Mouse (Mus musculus) brain, embryonic 14.5 days (tissue): ENCODE data around the gene 1700034J05Rik. TPM values are rescaled to one million over a fixed set of nuclear protein-coding genes. Genes with fewer than 3 reads are reported as not detected.

Experiments used
- DNase-seq: peaks from one replicate; pipeline ENCODE4 v3.0.0-alpha.2; 2011; ENCODE audit warnings: low read depth
- CTCF ChIP-seq: fragments of 200-500 bp; IDR thresholded peaks from 2 replicates; pipeline ENCODE4 v1.5.1; 2012; ENCODE audit warnings: inconsistent platforms, mild to moderate bottlenecking, moderate library complexity, borderline replicate concordance; ENCODE audit not compliant: insufficient read depth, insufficient read length; ENCODE audit errors: extremely low read depth
- POLR2A ChIP-seq: fragments of 200-500 bp; IDR thresholded peaks from 2 replicates; pipeline ENCODE4 v1.6.1; 2012; ENCODE audit warnings: mild to moderate bottlenecking, inconsistent platforms, borderline replicate concordance; ENCODE audit not compliant: poor library complexity, insufficient read depth, insufficient read length, severe bottlenecking; ENCODE audit errors: extremely low read depth
- polyA plus RNA-seq: library from polyadenylated mRNA; depleted of rRNA; stranded (reverse); fragments of >200 nt; gene quantifications from 2 replicates; pipeline ENCODE4 v1.2.3, GENCODE M21; 2012; rRNA removed

Gene 1700034J05Rik
- polyA plus RNA-seq, 1 experiment: not detected

GRCm38 (mm10) chr6:146912835-146913488 is 41.3 kb downstream of the 1700034J05Rik start:
- DNase-seq: no peak
- TF ChIP-seq POLR2A (no peak), CTCF (no peak)

- no peak for DNase-seq
- no peak for TF ChIP-seq CTCF
- TF ChIP-seq POLR2A: no peak
These were observed 43.4 kb downstream of the 1700034J05Rik start for GRCm38 (mm10) chr6:146910801-146911200.

GRCm38 (mm10) chr6:146909725-146910489 is 44.3 kb downstream of the 1700034J05Rik start:
- DNase-seq: no peak
- no peak for TF ChIP-seq POLR2A
- TF ChIP-seq CTCF: no peak

GRCm38 (mm10) chr6:146908801-146909200 is 45.4 kb downstream of the 1700034J05Rik start:
- TF ChIP-seq CTCF (no peak), POLR2A (no peak)
- no peak for DNase-seq

- TF ChIP-seq CTCF (no peak), POLR2A (no peak)
- DNase-seq: no peak
These were observed 46.4 kb downstream of the 1700034J05Rik start for GRCm38 (mm10) chr6:146907795-146908190.

GRCm38 (mm10) chr6:146907061-146907794 is 47.0 kb downstream of the 1700034J05Rik start:
- TF ChIP-seq CTCF (no peak), POLR2A (no peak)
- no peak for DNase-seq

- TF ChIP-seq POLR2A (no peak), CTCF (no peak)
- no peak for DNase-seq
These were observed 48.0 kb downstream of the 1700034J05Rik start for GRCm38 (mm10) chr6:146906000-146906786.

GRCm38 (mm10) chr6:146904707-146905106 is 49.5 kb downstream of the 1700034J05Rik start:
- no peak for DNase-seq
- TF ChIP-seq POLR2A: no peak
- no peak for TF ChIP-seq CTCF

GRCm38 (mm10) chr6:146903632-146904031 is 50.6 kb downstream of the 1700034J05Rik start:
- no peak for TF ChIP-seq POLR2A
- TF ChIP-seq CTCF: no peak
- DNase-seq: no peak

GRCm38 (mm10) chr6:146901929-146902328 is 52.3 kb downstream of the 1700034J05Rik start:
- DNase-seq: no peak
- TF ChIP-seq CTCF (no peak), POLR2A (no peak)

Other genes starting within 250 kb of the 1700034J05Rik start
- 6.4 and 7.8 TPM in 2 replicates for gene Stk38l, start 229.4 kb downstream of the 1700034J05Rik start, polyA plus RNA-seq
- gene Arntl2, start 158.4 kb downstream of the 1700034J05Rik start, polyA plus RNA-seq: 4.6 and 5.8 TPM in 2 replicates
- not detected in 2 replicates for gene Smco2, start 104.3 kb downstream of the 1700034J05Rik start, polyA plus RNA-seq
- gene Ppfibp1, start 65.9 kb downstream of the 1700034J05Rik start, polyA plus RNA-seq: 10.1 and 15.1 TPM in 2 replicates
- gene Rep15, start 78.2 kb upstream of the 1700034J05Rik start, polyA plus RNA-seq: 0.58 and 0.66 TPM in 2 replicates
- gene Mrps35, start 88.3 kb upstream of the 1700034J05Rik start, polyA plus RNA-seq: 29.8 and 30.9 TPM in 2 replicates
- gene Mansc4, start 132.6 kb upstream of the 1700034J05Rik start, polyA plus RNA-seq: 0.35 and 0.59 TPM in 2 replicates
- 10.9 and 13.0 TPM in 2 replicates for gene Klhl42, start 137.0 kb upstream of the 1700034J05Rik start, polyA plus RNA-seq